Mouse (Mus musculus): ENCODE results near the gene Olfr183.
"Not testable (repeated sequence)": the region's sequence is repeated elsewhere in the genome, so short reads cannot be mapped to it uniquely, and the experiment has no call there.

Olfr183 gene

GRCm38 (mm10) chr16:58995057-58995456, at the start of gene Olfr183:
Olfr183 (plus strand) TSS chr16:58995357.
- in situ Hi-C loops (cut with MboI), result no loop called here

DNA sequence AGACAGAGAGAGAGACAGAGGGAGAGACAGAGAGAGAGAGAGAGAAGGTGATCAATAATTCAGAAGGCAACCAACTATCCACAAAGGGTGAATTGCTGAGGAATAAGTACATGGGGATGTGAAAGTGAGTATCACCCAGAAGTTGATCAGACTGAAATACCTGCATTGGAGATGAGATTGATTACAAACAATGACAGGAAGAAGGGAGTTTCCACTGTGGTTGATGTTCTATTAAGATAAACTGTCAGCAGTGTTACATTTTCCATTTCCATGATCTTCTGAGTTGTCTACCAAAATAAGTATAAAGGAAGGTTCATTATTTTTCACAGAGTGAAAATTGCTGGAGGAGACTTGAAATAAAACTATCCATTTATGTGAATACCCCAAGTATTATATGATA, 12.0 kb downstream of the Olfr183 start:
- in situ Hi-C loops (cut with MboI), result no loop called here

DNA sequence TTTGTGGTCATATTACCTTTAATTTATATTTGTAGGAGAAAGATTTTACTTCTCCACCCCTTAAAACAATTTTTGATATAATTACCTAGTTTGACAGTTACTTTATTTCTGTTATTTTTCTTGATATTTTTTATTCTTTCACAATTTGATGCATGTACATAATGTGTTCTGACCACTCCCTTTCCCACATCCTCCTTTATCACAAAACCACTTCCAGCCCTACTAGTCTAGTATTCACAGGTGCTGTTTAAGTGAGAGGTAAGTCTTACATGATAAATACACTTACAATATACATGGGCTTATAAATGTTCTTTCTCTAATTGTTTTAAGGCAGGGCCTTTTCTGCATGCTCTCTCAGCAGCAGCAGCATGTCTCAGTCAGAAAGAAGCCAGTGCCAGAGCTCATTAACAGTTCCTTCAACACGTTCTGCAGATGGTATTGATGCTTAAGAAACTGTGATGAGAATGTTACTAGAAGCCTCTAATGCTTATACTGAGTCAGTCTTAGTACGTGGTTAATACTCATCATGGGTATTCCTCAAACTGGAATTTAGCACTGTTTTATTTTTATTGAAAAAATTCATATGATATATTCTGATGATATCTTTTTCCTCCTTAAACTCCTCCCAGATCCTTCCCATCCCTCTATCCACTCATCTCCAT, 18.3 kb downstream of the Olfr183 start:
- in situ Hi-C loops (cut with MboI), result no loop called here

GRCm38 (mm10) chr16:59030191-59030590, 35.0 kb downstream of the Olfr183 start, which contains the start of gene Olfr186:
Olfr186 (minus strand) TSS chr16:59030291.
- in situ Hi-C loops (cut with MboI), result no loop called here

- in situ Hi-C loops (cut with MboI), result no loop called here
These were observed 44.6 kb downstream of the Olfr183 start, which contains the start of gene Olfr187 for GRCm38 (mm10) chr16:59039710-59040109. Olfr187 (minus strand) TSS chr16:59039767.

- in situ Hi-C loops (cut with MboI), result no loop called here
These were observed 50.7 kb downstream of the Olfr183 start for GRCm38 (mm10) chr16:59045835-59046234.

DNA sequence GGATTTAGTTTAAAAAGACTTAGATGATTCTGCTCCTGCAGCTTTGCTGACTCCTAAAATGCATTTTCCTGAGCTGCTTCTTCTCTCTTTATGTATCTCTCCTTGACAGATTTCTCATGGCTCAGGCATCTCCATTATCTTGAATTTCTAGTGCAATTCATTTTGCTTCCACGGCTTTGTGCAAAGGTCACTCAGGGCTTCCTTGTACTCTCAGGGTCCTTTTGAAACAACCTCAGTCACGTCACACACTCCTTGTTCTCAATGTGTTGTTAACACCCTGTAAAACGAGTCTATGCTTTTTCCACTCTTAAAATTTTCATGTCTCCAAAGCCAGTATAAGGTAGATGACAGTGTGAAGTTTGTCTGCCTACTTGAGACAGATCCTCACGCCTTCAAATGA, 52.4 kb downstream of the Olfr183 start:
- in situ Hi-C loops (cut with MboI), result no loop called here

DNA sequence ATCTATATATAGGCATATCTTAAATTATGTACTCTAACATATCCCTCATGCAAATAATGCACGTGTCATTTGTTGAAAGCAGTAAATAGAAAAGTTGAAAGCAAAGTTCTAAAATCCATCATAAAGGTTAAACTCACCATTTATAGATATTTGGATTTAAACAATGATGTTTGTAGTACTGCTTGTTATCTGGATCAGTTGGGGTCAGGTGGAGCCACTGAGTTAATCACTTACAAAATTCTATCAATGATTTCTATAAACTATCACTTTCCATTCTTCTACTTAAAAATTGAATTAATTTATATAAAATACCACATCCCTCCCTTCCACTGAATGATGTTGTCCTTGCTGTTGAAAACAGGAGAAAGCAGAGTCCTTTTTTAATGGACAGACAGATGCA, 53.7 kb downstream of the Olfr183 start:
- in situ Hi-C loops (cut with MboI), result no loop called here

- in situ Hi-C loops (cut with MboI), result not testable (repeated sequence)
These were observed 54.1 kb downstream of the Olfr183 start for GRCm38 (mm10) chr16:59049286-59049685.

Measured in mature B cell (primary cell).